Mouse (Mus musculus) neutrophil, adult 5-6 weeks (primary cell): ENCODE results near the gene Lonrf2. TPM values are rescaled to one million over a fixed set of nuclear protein-coding genes. Genes with fewer than 3 reads are reported as not detected.

Experiments
- ATAC-seq: fragments of 151-379, 151-347 bp; 2 replicates; pipeline ENCODE4 v1.8.0; 2017; ENCODE audit warnings: mild to moderate bottlenecking, moderate TSS enrichment; ENCODE audit not compliant: insufficient number of reproducible peaks, poor library complexity, low FRiP score, severe bottlenecking; ENCODE audit errors: extremely low read depth
- total RNA-seq: library from RNA; stranded (forward); fragments of 200-1000 nt; gene quantifications from 2 replicates; pipeline ENCODE4 v1.2.3, GENCODE M21; 2017

The Lonrf2 gene
- not detected in 2 replicates for total RNA-seq

- ATAC-seq: no peak
Observed at GRCm38 (mm10) chr1:38836477-38836872, at the start of gene Lonrf2. Gene Lonrf2, minus strand, starts transcription at chr1:38836711.

GRCm38 (mm10) chr1:38885956-38886355 is 49.4 kb upstream of the Lonrf2 start:
- ATAC-seq: peak; percentile 42; the same call in 1 of the 2 replicates

GRCm38 (mm10) chr1:38883766-38884165 is 47.3 kb upstream of the Lonrf2 start:
- no peak for ATAC-seq

- ATAC-seq: no peak
Observed at GRCm38 (mm10) chr1:38882746-38883145, 46.2 kb upstream of the Lonrf2 start.

GRCm38 (mm10) chr1:38881366-38881765 is 44.9 kb upstream of the Lonrf2 start:
- no peak for ATAC-seq

GRCm38 (mm10) chr1:38876671-38877382 is 40.3 kb upstream of the Lonrf2 start:
- ATAC-seq: no peak

- no peak for ATAC-seq
Observed at GRCm38 (mm10) chr1:38873911-38874310, 37.4 kb upstream of the Lonrf2 start.

- ATAC-seq: no peak
Observed at GRCm38 (mm10) chr1:38871834-38872233, 35.3 kb upstream of the Lonrf2 start.

GRCm38 (mm10) chr1:38869398-38870195 is 33.1 kb upstream of the Lonrf2 start:
- ATAC-seq: no peak

GRCm38 (mm10) chr1:38866242-38866641 is 29.7 kb upstream of the Lonrf2 start:
- ATAC-seq: no peak

- no peak for ATAC-seq
Observed at GRCm38 (mm10) chr1:38864341-38864740, 27.8 kb upstream of the Lonrf2 start.

- ATAC-seq: no peak
Observed at GRCm38 (mm10) chr1:38862213-38862612, 25.7 kb upstream of the Lonrf2 start.

- no peak for ATAC-seq
Observed at GRCm38 (mm10) chr1:38860867-38861524, 24.5 kb upstream of the Lonrf2 start.

GRCm38 (mm10) chr1:38860207-38860606 is 23.7 kb upstream of the Lonrf2 start:
- no peak for ATAC-seq

GRCm38 (mm10) chr1:38856196-38856595 is 19.7 kb upstream of the Lonrf2 start:
- ATAC-seq: no peak

- no peak for ATAC-seq
Observed at GRCm38 (mm10) chr1:38852250-38852649, 15.7 kb upstream of the Lonrf2 start.

- no peak for ATAC-seq
Observed at GRCm38 (mm10) chr1:38850650-38851049, 14.1 kb upstream of the Lonrf2 start.

- no peak for ATAC-seq
Observed at GRCm38 (mm10) chr1:38848451-38849289, 12.2 kb upstream of the Lonrf2 start.

GRCm38 (mm10) chr1:38847975-38848374 is 11.5 kb upstream of the Lonrf2 start:
- ATAC-seq: no peak
